Mouse (Mus musculus) thymus, adult 2 months (tissue): Measurements from ENCODE around the gene Lurap1. TPM values are rescaled to one million over a fixed set of nuclear protein-coding genes. Genes with fewer than 3 reads are reported as not detected.
A peak's percentile ranks its signal among the peaks of the same experiment; 100 is the strongest.

Experiments
- DNase-seq: peaks from one replicate; pipeline ENCODE4 v3.0.0; 2021
- H3K27ac ChIP-seq: fragments of 200-500 bp; 2 replicates; pipeline ENCODE4 v1.5.1; 2012; ENCODE audit warnings: low read length, control low read depth; ENCODE audit not compliant: control insufficient read depth, insufficient read depth
- H3K27me3 ChIP-seq: fragments of 200-500 bp; 2 replicates; pipeline ENCODE4 v1.6.1; 2012; ENCODE audit warnings: mild to moderate bottlenecking, low read length, moderate library complexity, mixed read lengths; ENCODE audit not compliant: control insufficient read depth, insufficient read depth
- H3K36me3 ChIP-seq: fragments of 200-500 bp; 2 replicates; pipeline ENCODE4 v1.6.1; 2012; ENCODE audit warnings: mild to moderate bottlenecking, low read length, moderate library complexity; ENCODE audit not compliant: control insufficient read depth, insufficient read depth
- H3K4me1 ChIP-seq: fragments of 200-500 bp; replicated peaks from 2 replicates; pipeline ENCODE4 v1.6.1; 2012; ENCODE audit warnings: low read length; ENCODE audit not compliant: control insufficient read depth, insufficient read depth
- H3K4me3 ChIP-seq: fragments of 200-500 bp; 2 replicates; pipeline ENCODE4 v1.5.1; 2012; ENCODE audit warnings: mild to moderate bottlenecking, low read length, control low read depth, moderate library complexity; ENCODE audit not compliant: control insufficient read depth, insufficient read depth
- CTCF ChIP-seq: fragments of 200-500 bp; IDR thresholded peaks from 2 replicates; pipeline ENCODE4 v1.5.1; 2012; ENCODE audit warnings: mild to moderate bottlenecking, control low read depth, low read length, moderate library complexity, borderline replicate concordance; ENCODE audit not compliant: control insufficient read depth, poor library complexity, insufficient read depth; ENCODE audit errors: extremely low read depth
- POLR2A ChIP-seq: fragments of 200-500 bp; IDR thresholded peaks from 2 replicates; pipeline ENCODE4 v1.6.1; 2012; ENCODE audit warnings: mild to moderate bottlenecking, low read length, control low read depth, moderate library complexity; ENCODE audit not compliant: control insufficient read depth, poor library complexity, insufficient read depth; ENCODE audit errors: extremely low read depth
- WGBS: fragments of 180-500 bp; shearing (Covaris S2); methylation state at CpG from one replicate; pipeline ENCODE4 v1.1.7; 2018; 5-methylcytosine and 5-hydroxymethylcytosine counted together
- polyA plus RNA-seq: library from polyadenylated mRNA; depleted of rRNA; stranded (reverse); fragments of >200 nt; gene quantifications from 2 replicates; pipeline ENCODE4 v1.2.3, GENCODE M21; 2012

Lurap1 gene
- polyA plus RNA-seq, 1 experiment = 0.88 TPM

GRCm38 (mm10) chr4:116122762-116123161 lies 28.4 kb downstream of the Lurap1 start:
- H3K27ac ChIP-seq = no peak overlapping the region
- H3K4me1 ChIP-seq = peaks cover 7% of the 10 kb centered on the region
- WGBS = 2% methylated on average over 1 of the region's 1 CpGs
- H3K4me3 ChIP-seq = peak overlapping the region; percentile 100
- no peaks in the 10 kb centered on the region for H3K27me3 ChIP-seq
- H3K36me3 ChIP-seq = no peaks in the 10 kb centered on the region
- TF ChIP-seq CTCF (no peak), POLR2A (no peak)
- no peak for DNase-seq

GRCm38 (mm10) chr4:116111486-116111885 lies 39.7 kb downstream of the Lurap1 start:
- no peak for DNase-seq
- no peak overlapping the region for H3K27ac ChIP-seq
- 96% methylated on average over 2 of the region's 2 CpGs for WGBS
- H3K4me1 ChIP-seq = no peaks in the 10 kb centered on the region
- no peaks in the 10 kb centered on the region for H3K36me3 ChIP-seq
- H3K27me3 ChIP-seq = no peaks in the 10 kb centered on the region
- H3K4me3 ChIP-seq = no peak overlapping the region
- TF ChIP-seq POLR2A (no peak), CTCF (no peak)

GRCm38 (mm10) chr4:116110695-116111094 lies 40.4 kb downstream of the Lurap1 start:
- 98% methylated on average over 6 of the region's 6 CpGs for WGBS
- no peak for TF ChIP-seq POLR2A
- no peak for TF ChIP-seq CTCF

GRCm38 (mm10) chr4:116105278-116105677 lies 45.9 kb downstream of the Lurap1 start:
- no peak overlapping the region for H3K4me3 ChIP-seq
- WGBS = 97% methylated on average over 5 of the region's 5 CpGs

More at GRCm38 (mm10) chr4:116110695-116111094, 40.4 kb downstream of the Lurap1 start:
- no peaks in the 10 kb centered on the region for H3K27me3 ChIP-seq
- peaks cover under 1% of the 10 kb centered on the region; the same call in 1 of the 2 replicates for H3K36me3 ChIP-seq
- no peak for DNase-seq
- H3K4me1 ChIP-seq = no peaks in the 10 kb centered on the region
- H3K4me3 ChIP-seq = no peak overlapping the region
- H3K27ac ChIP-seq = no peak overlapping the region

GRCm38 (mm10) chr4:116100959-116101358 lies 50.2 kb downstream of the Lurap1 start:
- no peaks in the 10 kb centered on the region for H3K4me1 ChIP-seq
- no peak overlapping the region for H3K27ac ChIP-seq
- H3K36me3 ChIP-seq = peaks cover 45% of the 10 kb centered on the region
- no peak for DNase-seq
- TF ChIP-seq POLR2A (no peak), CTCF (no peak)
- WGBS = 92% methylated on average over 7 of the region's 7 CpGs
- no peaks in the 10 kb centered on the region for H3K27me3 ChIP-seq
- no peak overlapping the region for H3K4me3 ChIP-seq

More at GRCm38 (mm10) chr4:116105278-116105677, 45.9 kb downstream of the Lurap1 start:
- no peak for DNase-seq
- H3K27ac ChIP-seq = no peak overlapping the region
- peaks cover 11% of the 10 kb centered on the region; the same call in 1 of the 2 replicates for H3K36me3 ChIP-seq
- no peaks in the 10 kb centered on the region for H3K27me3 ChIP-seq
- no peaks in the 10 kb centered on the region for H3K4me1 ChIP-seq
- TF ChIP-seq POLR2A (no peak), CTCF (no peak)

- no peaks in the 10 kb centered on the region for H3K27me3 ChIP-seq
- WGBS = 90% methylated on average over 8 of the region's 8 CpGs
- TF ChIP-seq CTCF (no peak), POLR2A (no peak)
- no peaks in the 10 kb centered on the region for H3K4me1 ChIP-seq
- H3K4me3 ChIP-seq = no peak overlapping the region
- DNase-seq = no peak
- no peak overlapping the region for H3K27ac ChIP-seq
- H3K36me3 ChIP-seq = peaks cover 60% of the 10 kb centered on the region
These were observed 53.9 kb downstream of the Lurap1 start for GRCm38 (mm10) chr4:116097211-116097610.

- H3K36me3 ChIP-seq = peaks cover 60% of the 10 kb centered on the region
- no peaks in the 10 kb centered on the region for H3K27me3 ChIP-seq
- no peak for DNase-seq
- TF ChIP-seq CTCF (no peak), POLR2A (no peak)
- no peak overlapping the region for H3K4me3 ChIP-seq
- 92% methylated on average over 10 of the region's 10 CpGs for WGBS
- H3K4me1 ChIP-seq = no peaks in the 10 kb centered on the region
- no peak overlapping the region for H3K27ac ChIP-seq
These were observed 54.8 kb downstream of the Lurap1 start for GRCm38 (mm10) chr4:116096291-116096690.
